Mouse (Mus musculus): ENCODE measurements around the gene Hsp90ab1.

Hsp90ab1 gene

DNA sequence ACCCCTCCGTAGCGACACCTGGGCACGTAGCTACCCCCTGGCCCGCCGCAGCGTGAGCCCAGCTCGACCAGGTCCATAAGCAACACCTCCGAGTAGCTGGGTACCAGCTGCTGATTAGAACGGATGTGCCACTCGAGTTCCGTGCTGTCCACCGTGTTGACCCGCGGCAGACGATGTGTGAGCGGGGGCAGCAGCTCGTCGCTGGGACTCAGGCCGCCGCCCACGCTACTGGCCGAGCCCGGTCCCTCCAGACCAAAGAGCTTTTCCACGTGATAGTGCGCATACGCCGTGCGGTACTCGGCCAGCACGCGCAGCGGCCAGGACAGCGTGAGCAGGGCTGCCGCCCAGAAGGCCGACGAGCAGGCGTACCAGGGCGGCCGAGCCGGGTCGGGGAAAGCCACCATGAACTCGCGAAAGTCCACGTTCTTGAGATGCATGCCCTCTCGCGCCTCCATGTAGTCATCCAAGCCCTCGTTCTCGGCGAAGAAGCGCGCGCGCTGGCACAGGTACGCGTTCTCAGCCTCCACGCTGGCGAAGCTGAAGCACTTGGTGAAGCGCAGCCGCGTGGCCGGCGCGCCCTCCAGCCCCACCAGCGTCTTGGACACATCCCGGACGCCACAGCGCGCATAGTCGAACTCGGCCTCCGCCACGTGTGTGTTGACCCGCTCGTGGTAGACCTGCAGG lies 27.7 kb downstream of the Hsp90ab1 start:
- CTCF ChIA-PET = no interaction called here

DNA sequence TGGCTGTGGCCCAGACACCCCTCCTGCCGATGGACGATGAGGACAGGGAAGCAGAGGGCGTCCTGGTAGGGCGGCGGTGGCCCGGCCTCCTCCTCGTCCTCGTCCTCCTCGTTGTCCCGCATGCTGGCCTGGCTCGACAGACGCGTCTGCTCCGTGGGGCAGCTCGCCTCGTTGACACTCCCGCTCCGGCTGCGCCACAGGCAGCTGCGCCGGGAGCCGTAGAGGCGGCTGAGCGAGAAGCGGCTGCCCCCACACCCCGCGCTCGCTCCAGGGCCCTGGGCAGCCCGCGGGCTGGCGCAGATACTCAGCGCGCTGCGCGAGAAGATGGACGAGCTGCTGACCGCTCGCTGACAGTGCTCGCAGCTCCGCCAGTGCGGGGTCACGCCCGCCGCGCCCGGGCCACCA lies 28.2 kb downstream of the Hsp90ab1 start:
- CTCF ChIA-PET = no interaction called here

DNA sequence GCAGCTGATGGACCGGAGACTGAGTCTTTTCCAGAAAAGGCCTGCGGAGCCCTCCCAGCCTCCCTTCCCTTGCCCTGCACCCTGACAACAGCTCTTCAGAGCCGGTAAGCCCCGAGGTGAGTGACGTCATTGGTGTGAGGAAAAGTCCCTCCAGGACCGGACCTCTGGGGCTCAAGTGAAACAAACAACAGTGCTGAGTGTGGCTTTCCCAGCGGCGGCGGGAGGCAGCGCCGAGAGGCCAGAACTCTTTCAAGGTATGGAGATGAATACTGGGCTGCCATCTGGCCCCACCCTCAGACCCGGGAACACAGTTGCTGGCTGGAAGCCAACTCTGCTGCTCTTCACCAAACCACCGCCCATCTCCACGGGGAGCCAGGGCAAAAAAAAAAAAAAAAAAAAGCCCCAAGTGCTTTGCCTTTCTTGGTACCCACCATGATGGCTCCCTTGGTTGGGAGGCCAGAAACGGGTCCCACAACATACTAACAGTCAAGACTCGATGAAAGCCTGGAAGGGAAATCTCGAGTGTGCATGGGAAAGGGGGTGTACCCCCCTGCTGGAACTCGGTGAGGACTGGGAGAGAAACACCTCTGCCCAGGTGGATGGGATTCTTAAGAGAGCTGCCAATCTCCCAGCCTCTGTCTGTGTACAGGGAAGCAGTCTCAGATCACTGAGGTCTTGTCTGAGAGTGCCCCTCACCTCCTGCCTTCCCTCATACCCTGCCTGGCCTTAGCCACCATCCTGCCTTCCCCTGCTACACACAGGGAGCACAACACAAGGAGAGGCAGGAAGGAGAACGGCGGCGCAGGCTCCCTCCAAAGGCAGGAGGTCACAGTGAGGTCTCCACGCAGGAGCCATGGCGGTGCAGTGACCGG lies 28.8 kb downstream of the Hsp90ab1 start:
- CTCF ChIA-PET = no interaction called here

DNA sequence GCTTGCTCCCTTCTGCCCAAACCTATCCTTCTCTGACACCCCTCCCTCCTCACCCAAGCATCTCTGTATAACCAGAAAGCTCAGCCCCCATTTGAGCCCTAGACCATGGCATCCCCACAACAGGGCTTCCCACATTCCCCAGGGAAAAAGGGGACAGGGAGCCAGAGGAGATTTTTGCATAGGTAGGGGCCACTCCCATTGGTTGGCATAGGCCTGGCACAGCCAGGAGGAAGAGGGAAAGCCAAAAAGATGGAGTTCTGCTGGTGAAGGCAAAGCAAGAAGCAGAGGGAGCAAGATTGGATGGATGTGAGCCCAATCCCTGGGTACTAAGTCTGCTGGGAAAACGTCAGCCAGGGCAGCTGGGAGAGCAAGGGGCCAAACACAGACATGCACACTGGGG lies 30.0 kb downstream of the Hsp90ab1 start:
- CTCF ChIA-PET = interaction anchor here (0.6 to 0.7 kb wide), 2 partner anchors 43 to 1033 kb away, joined by 3 to 5 read pairs; no protein-coding TSS in a partner anchor

DNA sequence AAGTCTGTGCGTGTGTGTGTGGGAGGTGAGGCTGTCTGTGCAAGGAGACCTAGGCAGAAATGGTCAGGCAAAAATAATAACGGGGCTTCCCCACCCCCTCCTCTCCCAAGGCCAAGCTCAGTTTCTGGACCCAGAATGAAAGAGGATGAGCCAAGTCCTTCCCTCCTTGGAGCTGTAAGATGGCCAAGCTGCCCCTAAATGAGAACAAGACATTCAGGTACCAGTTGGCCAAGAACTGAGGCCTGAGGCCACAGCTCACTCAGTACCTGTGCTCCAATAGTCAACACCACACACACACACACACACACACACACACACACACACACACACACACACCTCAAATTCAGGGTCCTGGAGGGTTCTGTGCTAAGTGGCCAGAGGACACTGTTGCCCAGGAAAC lies 30.4 kb downstream of the Hsp90ab1 start:
- CTCF ChIA-PET = interaction anchor here (0.6 to 0.7 kb wide), 3 partner anchors 42 to 1583 kb away, joined by 3 to 10 read pairs (median 5); no protein-coding TSS in a partner anchor

DNA sequence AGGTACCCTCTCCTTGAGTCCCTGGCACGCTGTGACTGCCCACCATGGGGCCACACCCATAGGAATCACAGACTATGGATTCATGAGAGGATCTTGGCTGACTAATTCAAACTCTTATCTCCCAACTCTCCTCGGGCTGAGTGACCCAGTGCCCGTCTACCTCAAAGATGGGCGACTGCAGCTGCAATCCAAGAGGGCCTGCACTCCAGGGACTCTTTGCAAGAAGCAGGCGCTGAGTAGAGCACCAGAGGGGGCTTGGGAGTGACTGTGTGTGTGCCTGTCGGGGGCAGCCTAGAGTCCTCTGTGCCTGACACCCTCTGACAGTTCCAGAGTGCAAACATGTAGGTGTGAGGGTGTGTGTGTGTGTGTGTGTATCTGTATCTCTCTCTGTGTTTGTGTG lies 30.9 kb downstream of the Hsp90ab1 start:
- CTCF ChIA-PET = interaction anchor here (0.6 kb wide), 1 partner anchor 1582 kb away, joined by 10 read pairs; no protein-coding TSS in a partner anchor

DNA sequence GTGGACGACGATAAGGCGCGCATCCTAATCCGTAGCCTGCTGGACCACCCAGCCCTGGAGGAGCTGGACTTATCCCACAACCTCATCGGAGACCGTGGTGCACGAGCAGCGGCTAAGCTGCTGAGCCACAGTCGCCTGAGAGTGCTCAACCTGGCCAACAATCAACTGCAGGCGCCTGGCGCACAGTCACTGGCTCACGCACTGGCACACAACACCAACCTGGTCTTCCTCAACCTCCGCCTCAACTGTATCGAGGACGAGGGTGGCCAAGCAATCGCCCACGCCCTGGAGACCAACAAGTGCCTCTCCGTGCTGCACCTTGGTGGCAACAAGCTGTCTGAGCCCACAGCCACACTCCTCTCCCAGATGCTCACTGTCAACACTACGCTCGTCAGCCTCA lies 33.4 kb downstream of the Hsp90ab1 start:
- CTCF ChIA-PET = interaction anchor here (0.7 kb wide), 1 partner anchor 14 kb away, joined by 4 read pairs; no protein-coding TSS in a partner anchor

DNA sequence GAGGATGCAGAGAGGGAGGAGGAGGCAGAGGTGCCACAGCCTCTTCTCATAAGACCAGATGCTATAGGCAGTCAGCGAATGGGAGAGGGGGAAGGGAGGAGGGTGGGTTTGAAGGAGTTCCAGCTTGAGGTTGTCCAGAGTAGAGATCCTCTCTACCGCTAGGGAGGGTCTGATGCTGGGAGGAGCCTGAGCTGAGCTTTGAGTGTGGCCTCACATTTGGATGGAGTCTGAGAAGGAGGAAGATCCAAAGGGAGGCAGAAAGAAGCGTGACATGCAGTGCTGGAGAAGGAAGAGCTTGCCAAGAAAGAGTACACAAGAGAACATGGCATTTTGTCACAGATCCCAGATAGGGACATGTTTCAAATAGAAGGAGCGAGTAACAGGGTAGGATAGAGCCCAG lies 34.7 kb downstream of the Hsp90ab1 start:
- CTCF ChIA-PET = interaction anchor here (0.7 to 1.1 kb wide), 2 partner anchors 22 to 23 kb away, joined by 3 to 4 read pairs; no protein-coding TSS in a partner anchor

DNA sequence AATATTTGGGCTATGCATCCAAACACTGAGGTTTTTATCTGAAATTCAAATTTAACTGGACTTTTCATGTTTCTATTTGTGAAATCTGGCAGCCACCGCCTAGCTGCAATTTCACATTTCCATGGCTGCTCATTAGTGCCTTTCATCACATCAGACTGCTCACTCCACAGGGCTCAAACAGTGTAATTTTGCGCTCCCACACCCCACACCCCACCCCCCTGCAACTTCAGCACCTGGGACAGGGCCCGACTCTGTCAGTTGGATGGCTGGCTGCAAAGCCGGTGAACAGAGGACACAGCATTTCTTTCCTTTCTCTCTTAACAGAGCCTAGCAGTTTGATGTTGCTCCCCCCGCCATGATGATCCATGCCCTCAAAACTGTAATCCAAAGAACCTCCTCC lies 36.8 kb downstream of the Hsp90ab1 start:
- CTCF ChIA-PET = no interaction called here

DNA sequence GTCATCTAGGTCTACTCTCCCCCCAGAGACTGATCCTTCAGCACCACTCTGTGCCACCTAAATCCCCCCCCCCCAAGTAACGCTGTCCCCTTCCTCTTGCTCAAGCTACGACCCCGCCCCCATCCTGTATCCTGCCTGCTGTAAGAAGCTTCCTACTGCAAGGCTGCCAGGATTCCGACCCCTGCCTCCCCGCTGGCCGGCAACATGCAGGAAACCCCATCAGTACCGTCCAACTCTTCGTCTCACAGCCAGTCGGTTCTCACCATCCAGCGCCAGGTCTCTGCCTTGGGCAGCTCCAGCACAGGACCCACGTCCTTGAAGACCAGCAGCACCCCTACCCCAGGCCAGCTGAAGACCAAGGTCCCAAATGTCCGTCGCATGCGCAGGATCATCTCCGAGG lies 40.2 kb downstream of the Hsp90ab1 start:
- CTCF ChIA-PET = no interaction called here

DNA sequence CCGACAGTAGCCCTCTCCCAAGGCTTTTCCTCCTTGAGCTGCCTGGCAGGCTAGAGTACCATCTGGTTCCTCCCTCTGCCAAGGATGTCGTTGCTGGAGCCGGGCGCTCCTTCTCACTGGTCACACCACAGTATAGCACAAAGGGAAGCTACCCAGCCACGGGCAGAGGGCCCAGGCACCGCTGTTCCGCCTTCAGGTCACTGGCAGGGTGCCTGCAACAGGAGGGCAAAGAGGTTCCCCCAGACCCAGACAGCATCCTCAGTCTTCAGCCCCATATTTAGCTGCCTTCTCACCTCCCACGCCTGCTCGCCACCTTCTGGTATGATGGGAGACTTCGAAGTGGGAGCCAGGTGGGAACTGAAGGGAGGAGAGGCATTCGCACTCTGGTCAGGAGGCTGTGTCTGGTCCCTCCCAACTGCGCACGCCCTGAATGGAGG lies 42.7 kb downstream of the Hsp90ab1 start:
- CTCF ChIA-PET = no interaction called here

DNA sequence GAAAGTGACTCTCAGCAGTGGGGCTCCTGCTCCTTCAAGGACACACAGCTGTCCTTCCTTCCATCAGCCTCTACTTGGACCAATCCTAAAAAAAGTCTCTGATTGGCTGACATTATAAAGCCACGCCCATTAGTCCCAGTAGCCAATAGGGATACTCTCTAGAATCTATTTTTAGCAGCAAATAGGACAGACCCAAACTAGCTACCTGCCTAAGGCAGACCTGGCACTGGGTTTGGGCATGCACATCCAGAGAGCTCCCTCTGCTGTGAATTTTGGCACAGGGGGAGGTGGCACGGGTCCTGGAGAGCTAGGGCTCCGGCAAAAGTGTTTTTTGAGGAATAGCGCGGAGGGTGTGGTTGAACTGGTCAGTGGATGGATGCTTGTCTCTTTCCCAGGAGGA lies 46.5 kb downstream of the Hsp90ab1 start:
- CTCF ChIA-PET = no interaction called here

DNA sequence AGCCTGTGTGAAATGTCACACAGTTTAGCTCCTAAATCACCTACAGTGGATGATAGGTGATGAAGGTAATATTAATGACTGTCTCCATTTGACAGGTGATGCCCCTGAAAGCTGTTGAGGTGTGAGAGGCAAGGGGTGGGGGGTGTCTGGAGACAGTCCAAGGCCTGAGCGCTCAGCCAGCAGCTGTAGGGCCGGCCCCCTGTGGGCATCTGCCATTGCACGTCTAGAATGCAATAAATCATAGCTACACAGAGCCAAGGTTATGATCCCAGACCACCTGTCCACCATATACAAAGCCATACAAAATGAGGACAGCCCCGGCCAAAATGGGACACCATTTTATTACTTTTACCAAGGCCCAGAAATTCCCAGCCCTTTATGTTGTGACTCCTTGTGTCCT lies 48.1 kb downstream of the Hsp90ab1 start:
- CTCF ChIA-PET = no interaction called here

DNA sequence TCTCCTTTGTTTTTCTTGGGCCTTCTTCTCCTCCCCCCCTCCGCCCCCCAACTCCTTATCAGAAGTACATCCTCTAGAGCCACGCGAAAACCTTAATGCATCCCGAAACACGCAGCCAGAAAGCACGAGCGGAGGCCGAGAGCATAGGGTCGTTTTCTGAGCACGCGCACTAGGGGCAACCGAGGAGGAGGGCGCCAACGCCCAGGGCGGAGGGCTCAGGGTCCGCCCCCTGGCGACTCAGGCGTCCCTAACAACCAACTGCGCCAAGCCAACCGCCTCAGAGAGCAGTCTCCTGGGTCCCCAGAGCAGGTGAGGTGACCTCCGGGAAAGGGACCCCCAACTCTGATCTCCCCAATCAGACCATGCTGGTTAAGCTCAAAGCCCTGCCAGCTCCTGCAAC lies 49.8 kb downstream of the Hsp90ab1 start, which contains the start of gene Tcte1:
TSS of gene Tcte1 (plus strand) at position 172 of the 400 bp plus-strand sequence.
- CTCF ChIA-PET = no interaction called here

DNA sequence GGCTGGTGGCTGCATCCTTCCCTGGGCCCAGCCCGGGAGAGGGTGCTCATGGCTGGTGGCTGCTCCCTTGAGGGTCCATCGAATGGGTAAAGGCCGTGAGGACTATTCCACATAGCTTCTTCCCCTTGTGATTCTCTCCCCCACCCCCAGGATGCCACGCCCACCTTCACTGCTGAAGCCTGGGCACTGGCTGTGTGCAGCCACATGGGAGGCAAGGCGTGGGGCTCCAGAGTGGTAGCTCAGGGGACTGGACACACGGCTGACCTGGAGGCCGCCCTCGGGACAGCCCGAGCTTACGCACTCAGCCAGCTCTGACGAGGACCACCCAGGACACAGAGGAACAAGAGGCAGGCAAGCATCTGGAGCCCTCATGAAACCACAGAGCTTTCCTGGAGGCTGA lies 52.9 kb downstream of the Hsp90ab1 start:
- CTCF ChIA-PET = no interaction called here

DNA sequence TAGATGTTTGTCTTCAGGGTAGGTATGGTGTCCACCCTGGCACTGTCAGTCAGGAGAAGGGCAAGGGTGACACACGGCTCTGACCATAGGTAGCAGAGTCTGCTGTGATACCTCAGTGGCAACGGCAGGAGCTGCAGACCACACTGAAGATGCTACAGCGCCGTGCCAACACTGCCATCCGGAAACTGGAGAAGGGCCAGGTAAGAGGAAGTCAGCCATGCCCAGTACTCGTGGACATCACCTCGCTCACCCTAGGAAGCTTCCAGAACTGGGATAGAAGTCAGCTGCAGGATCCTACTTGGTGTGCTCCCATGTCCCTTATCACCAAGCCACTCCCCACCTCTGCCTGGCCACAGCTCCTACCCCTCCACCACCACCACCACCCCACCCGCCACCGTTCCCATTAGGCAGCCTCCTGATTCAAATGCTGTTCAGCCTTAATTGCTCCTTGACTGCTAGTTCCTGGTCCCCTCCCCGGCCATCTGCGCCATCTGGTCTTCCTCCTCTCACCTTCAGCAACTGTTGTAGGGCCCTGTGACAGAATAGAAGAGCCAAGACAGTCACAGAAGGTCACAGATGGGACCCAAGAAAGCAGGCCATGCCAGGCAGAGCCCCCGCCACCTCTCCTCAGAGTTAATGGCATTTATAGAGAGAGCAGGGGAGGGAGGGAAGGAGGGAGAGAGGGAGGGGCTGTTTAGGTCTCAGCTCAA lies 54.1 kb downstream of the Hsp90ab1 start:
- CTCF ChIA-PET = interaction anchor here (0.6 kb wide), 1 partner anchor 10 kb away, joined by 5 read pairs; no protein-coding TSS in a partner anchor
